Mouse (Mus musculus) kidney, adult 2 months (tissue): ENCODE results near the gene Abcc12. TPM values are rescaled to one million over a fixed set of nuclear protein-coding genes. Genes with fewer than 3 reads are reported as not detected.
A peak's percentile ranks its signal among the peaks of the same experiment; 100 is the strongest.

Experiments
- DNase-seq: peaks from one replicate; pipeline ENCODE4 v3.0.0; 2021
- H3K27ac ChIP-seq: fragments of 200-500 bp; 2 replicates; pipeline ENCODE4 v1.5.1; 2012; ENCODE audit warnings: low read depth, low read length, control low read depth, inconsistent platforms; ENCODE audit not compliant: insufficient read depth
- H3K27me3 ChIP-seq: fragments of 200-500 bp; replicated peaks from 2 replicates; pipeline ENCODE4 v1.6.1; 2012; ENCODE audit warnings: mild to moderate bottlenecking, moderate library complexity, low read length, inconsistent platforms; ENCODE audit not compliant: control insufficient read depth, insufficient read depth
- H3K36me3 ChIP-seq: fragments of 200-500 bp; 2 replicates; pipeline ENCODE4 v1.6.1; 2012; ENCODE audit warnings: mild to moderate bottlenecking, moderate library complexity, low read length, inconsistent platforms; ENCODE audit not compliant: control insufficient read depth, insufficient read depth
- H3K4me1 ChIP-seq: fragments of 200-500 bp; 2 replicates; pipeline ENCODE4 v1.6.1; 2011; ENCODE audit warnings: low read length; ENCODE audit not compliant: control insufficient read depth, insufficient read depth
- H3K4me3 ChIP-seq: fragments of 200-500 bp; 2 replicates; pipeline ENCODE4 v1.5.1; 2011; ENCODE audit warnings: mild to moderate bottlenecking, low read depth, low read length, control low read depth; ENCODE audit not compliant: insufficient read depth
- CTCF ChIP-seq: fragments of 200-500 bp; conservative IDR thresholded peaks from 2 replicates; pipeline ENCODE4 v1.5.1; 2011; ENCODE audit warnings: low read depth, mild to moderate bottlenecking, control low read depth, low read length, moderate library complexity, mixed read lengths; ENCODE audit not compliant: insufficient read depth, insufficient read length
- POLR2A ChIP-seq: fragments of 200-500 bp; IDR thresholded peaks from one replicate; pipeline ENCODE4 v1.6.1; 2011; ENCODE audit warnings: low read depth, low read length, control low read depth
- WGBS: fragments of 180-500 bp; shearing (Covaris S2); methylation state at CpG from one replicate; pipeline ENCODE4 v1.1.7; 2018; 5-methylcytosine and 5-hydroxymethylcytosine counted together
- polyA plus RNA-seq: library from polyadenylated mRNA; depleted of rRNA; stranded (reverse); fragments of >200 nt; gene quantifications from 2 replicates; pipeline ENCODE4 v1.2.3, GENCODE M21; 2012

Abcc12 gene
- polyA plus RNA-seq, 1 experiment = 0.03 TPM

DNA sequence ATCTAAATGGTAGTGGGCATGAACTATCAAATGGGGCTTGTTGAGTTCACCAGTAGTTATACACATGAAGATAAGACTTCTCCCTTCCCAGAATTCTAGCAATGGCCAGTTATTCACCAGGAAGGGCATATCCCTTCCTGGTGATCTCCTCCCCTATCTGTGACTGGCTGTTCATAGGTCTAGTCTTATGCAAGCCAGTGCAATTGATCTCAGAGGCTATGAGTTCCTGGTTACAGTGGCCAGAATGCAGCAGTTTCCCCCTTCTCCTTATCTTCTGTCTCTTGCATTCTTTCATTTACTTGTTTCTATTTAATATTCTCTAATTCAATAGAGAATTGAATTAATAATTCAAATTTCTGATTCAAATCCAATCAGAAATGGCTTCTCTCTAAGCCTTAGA lies 96.2 kb downstream of the Abcc12 start:
- Histone ChIP-seq H3K36me3 (no peaks in the 10 kb centered on the region), H3K27ac (no peak overlapping the region), H3K4me1 (no peaks in the 10 kb centered on the region), H3K27me3 (no peaks in the 10 kb centered on the region), H3K4me3 (no peak overlapping the region)
- no peak for DNase-seq
- TF ChIP-seq CTCF (no peak), POLR2A (no peak)

DNA sequence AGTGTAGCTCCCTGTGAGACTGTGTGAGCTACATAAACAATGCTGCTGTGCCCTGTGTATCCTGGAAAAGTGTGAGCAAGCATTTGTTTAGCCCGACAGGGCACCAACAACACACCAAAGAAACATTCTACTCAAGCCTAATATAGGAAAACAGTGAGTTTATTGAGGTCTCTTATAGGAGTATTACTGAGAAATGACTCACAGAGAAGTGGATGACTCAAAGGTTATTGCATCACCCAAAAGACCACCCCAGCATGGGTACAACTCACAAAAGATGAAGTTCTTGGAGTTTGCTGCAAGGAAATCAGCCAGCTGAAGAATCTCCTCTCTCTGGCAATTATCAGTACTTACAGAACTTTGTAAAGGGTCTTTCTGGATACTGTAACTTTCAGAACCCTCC lies 98.4 kb downstream of the Abcc12 start:
- no peak overlapping the region for H3K4me3 ChIP-seq
- H3K27ac ChIP-seq = no peak overlapping the region
- H3K36me3 ChIP-seq = no peaks in the 10 kb centered on the region
- no peak for DNase-seq
- no peak for TF ChIP-seq CTCF
- TF ChIP-seq POLR2A = no peak
- WGBS = 94% methylated on average over 1 of the region's 1 CpGs
- no peaks in the 10 kb centered on the region for H3K4me1 ChIP-seq
- no peaks in the 10 kb centered on the region for H3K27me3 ChIP-seq

DNA sequence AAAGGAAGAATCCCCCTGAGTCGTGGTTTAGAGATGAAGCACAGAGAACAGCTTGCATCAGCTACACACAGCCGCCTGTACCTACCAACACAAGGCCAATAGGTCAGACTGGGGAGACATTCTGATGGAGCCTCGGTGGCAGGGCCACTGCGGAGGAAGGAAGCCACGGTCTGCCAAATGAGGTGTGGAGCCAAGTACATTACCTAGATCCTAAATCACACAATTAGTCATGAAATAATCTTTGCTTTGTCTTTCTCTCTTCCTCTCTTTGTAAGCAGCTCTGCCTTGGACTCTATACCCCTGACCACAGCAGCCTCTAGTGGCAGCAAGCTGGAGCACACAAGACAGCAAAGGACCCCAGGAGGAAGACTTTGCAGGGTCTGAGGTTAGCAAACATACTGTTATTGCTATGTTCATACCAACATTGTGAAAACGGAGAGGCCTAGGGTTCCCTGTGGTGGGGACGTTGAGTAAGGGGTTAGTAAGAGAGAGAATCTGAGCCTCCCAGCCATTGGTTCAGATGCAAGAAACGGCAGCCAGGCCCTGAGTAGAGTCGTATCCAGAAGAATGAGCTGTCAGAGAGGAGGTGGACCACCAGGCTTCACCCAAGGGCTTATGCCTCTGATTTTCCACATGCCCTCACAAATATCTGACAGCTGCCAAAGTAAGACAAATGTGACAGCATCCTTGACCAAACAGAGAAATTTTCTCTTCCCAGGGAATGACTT lies 104.6 kb downstream of the Abcc12 start:
- TF ChIP-seq CTCF (peak; percentile 60), POLR2A (no peak)
- H3K4me1 ChIP-seq = no peaks in the 10 kb centered on the region
- H3K27ac ChIP-seq = no peak overlapping the region
- no peak overlapping the region for H3K4me3 ChIP-seq
- no peaks in the 10 kb centered on the region for H3K36me3 ChIP-seq
- 40% methylated on average over 9 of the region's 9 CpGs for WGBS
- H3K27me3 ChIP-seq = no peaks in the 10 kb centered on the region
- DNase-seq = peak; percentile 10

DNA sequence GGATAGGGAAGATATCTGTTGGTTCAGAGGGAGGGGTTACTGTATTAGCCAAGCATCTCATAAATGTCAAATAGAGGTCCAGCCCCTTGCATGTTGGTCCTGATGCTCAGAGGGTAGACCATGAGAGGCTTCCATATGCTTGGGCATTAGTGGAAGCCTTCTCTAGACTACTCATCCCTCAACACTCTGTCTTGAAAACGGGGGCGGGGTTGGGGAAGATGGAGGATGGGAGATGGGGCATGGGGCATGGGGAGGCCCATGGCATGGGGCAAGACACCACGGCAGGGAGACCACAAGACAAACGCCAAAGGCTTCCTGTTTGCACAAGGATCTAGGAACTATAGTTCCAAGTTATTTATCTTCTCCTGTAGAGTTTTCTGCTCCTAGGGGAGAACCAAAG lies 106.0 kb downstream of the Abcc12 start:
- no peak overlapping the region for H3K4me3 ChIP-seq
- H3K27me3 ChIP-seq = no peaks in the 10 kb centered on the region
- 86% methylated on average over 4 of the region's 4 CpGs for WGBS
- H3K4me1 ChIP-seq = no peaks in the 10 kb centered on the region
- no peak for DNase-seq
- H3K27ac ChIP-seq = no peak overlapping the region
- TF ChIP-seq CTCF = no peak
- TF ChIP-seq POLR2A = no peak
- no peaks in the 10 kb centered on the region for H3K36me3 ChIP-seq

DNA sequence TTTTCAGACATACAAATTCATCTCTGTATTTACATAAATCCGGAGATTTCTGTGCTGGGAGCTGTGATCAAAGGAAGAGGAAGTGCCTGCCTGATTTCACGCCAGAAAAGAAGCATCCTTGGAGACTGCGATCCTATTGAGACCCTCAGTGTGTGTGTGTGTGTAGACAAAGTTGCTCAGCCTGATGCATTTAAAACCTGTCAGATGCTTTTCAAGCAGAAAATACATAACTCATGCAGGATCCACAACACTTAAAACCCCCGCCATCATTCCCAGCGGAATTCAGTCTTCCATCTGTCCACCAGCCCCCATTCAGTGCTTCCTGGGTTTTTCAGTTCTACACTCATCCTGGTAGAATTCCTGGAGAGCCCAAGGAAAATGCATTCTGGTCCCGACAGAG lies 107.4 kb downstream of the Abcc12 start:
- DNase-seq = no peak
- no peak overlapping the region for H3K4me3 ChIP-seq
- WGBS = 72% methylated on average over 6 of the region's 6 CpGs
- H3K4me1 ChIP-seq = no peaks in the 10 kb centered on the region
- H3K27ac ChIP-seq = no peak overlapping the region
- H3K27me3 ChIP-seq = no peaks in the 10 kb centered on the region
- TF ChIP-seq POLR2A (no peak), CTCF (no peak)
- H3K36me3 ChIP-seq = no peaks in the 10 kb centered on the region

DNA sequence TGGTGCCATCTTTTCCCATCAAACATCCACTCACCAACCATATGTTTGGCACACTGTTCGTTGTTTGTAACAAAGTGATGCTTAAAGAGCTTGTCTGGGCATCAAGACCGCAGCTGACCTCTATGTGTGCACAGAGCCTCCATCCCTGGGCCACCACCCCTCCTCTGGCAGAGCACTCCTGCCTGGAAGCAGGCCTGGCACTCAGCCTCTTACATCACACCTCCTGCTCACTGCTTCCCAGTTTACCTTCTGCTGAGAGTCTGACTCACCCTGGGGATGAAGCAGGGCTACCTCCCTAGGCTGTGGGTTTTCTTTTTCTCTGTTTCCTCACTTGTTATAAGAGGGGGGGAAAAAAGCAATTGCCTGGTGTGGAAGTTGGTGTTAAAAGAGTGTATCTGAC lies 109.8 kb downstream of the Abcc12 start:
- WGBS = 96% methylated on average over 2 of the region's 2 CpGs
- DNase-seq = no peak
- Histone ChIP-seq H3K4me3 (no peak overlapping the region), H3K36me3 (no peaks in the 10 kb centered on the region), H3K27ac (no peak overlapping the region), H3K27me3 (no peaks in the 10 kb centered on the region), H3K4me1 (no peaks in the 10 kb centered on the region)
- TF ChIP-seq CTCF (no peak), POLR2A (no peak)

DNA sequence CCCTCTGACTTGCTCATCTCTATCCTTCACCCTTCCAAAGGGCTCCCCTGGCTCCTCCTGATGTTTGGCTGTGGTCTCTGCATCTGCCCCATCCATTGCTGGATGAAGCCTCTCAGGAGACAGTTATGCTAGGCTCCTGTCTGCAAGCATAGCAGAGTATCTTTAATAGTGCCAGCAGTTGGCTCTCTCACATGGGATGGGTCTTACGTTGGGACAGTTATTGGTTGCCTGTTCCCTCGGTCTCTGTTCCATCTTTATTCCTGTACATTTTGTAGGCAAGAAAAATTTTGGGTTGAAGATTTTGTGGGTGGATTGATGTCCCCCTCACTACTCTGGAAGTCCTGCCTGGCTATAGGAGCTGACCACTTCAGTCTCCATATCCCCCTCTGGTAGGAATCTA lies 117.3 kb downstream of the Abcc12 start:
- DNase-seq = no peak
- 91% methylated on average over 2 of the region's 2 CpGs for WGBS
- Histone ChIP-seq H3K4me3 (no peak overlapping the region), H3K4me1 (no peaks in the 10 kb centered on the region), H3K27ac (no peak overlapping the region), H3K27me3 (no peaks in the 10 kb centered on the region), H3K36me3 (no peaks in the 10 kb centered on the region)
- no peak for TF ChIP-seq CTCF
- TF ChIP-seq POLR2A = no peak

DNA sequence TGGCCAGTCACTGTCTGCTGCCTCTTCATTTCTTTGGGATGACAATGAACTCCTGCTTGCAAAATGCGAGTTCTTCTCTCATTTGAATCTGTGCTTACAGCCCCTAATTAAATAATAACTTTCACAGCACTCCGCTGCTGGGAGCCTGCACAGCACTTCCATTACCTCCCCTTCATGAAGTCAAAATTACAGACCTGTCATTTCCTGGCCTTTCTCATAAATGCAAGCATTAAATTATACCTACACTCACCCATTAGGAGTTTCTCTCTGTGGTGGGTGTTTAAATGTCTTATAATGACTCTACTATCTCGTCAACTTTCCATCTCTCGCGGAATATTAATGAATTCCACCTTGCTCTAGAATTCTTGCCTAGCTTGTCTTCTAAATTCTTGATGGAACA lies 120.1 kb downstream of the Abcc12 start:
- no peak for DNase-seq
- Histone ChIP-seq H3K27ac (no peak overlapping the region), H3K4me3 (no peak overlapping the region), H3K4me1 (no peaks in the 10 kb centered on the region), H3K36me3 (no peaks in the 10 kb centered on the region), H3K27me3 (no peaks in the 10 kb centered on the region)
- no peak for TF ChIP-seq CTCF
- no peak for TF ChIP-seq POLR2A
- 81% methylated on average over 5 of the region's 5 CpGs for WGBS
